ENCODE assay signal across 24 mouse cellular contexts in genomic region chr15:24840271-24840670, GRCm38 (mm10).
"Had no signal": no experiment of that assay in that cellular context is flagged by ENCODE, and none has a peak within 500 bp of the region (broad histone marks: within the 10 kb centered on the region; RNA-seq: fewer than 3 reads in every experiment).

No protein-coding gene starts in this region.

- H3K36me3 ChIP-seq: limb, embryonic 12.5 days; liver, embryonic 12.5 days; liver, embryonic 15.5 days; midbrain, embryonic 10.5 days; midbrain, embryonic 13.5 days; neural tube, embryonic 13.5 days had no signal

- H3K27ac ChIP-seq: left cerebral cortex, adult 2 months; limb, embryonic 12.5 days; liver, embryonic 12.5 days; liver, embryonic 15.5 days; midbrain, embryonic 10.5 days; midbrain, embryonic 13.5 days; neural tube, embryonic 13.5 days had no signal

- H3K4me2 ChIP-seq: limb, embryonic 12.5 days; liver, embryonic 12.5 days; liver, embryonic 15.5 days; midbrain, embryonic 13.5 days; neural tube, embryonic 13.5 days had no signal

- ATAC-seq: intestine, embryonic 16.5 days; liver, embryonic 12.5 days; midbrain, embryonic 13.5 days; midbrain, embryonic 16.5 days had no signal

- H3K9ac ChIP-seq: limb, embryonic 12.5 days; liver, embryonic 12.5 days; liver, embryonic 15.5 days; midbrain, embryonic 13.5 days; neural tube, embryonic 13.5 days had no signal

- DNase-seq: kidney, adult 2 months; kidney, postnatal 10 days; kidney, postnatal 36 days; layer of hippocampus, postnatal 36 days; liver; lung, adult 2 months; lung, postnatal 36 days; retina, postnatal 1 day; right cerebral cortex, postnatal 25 days; spleen, adult 18-20 months; thymus, adult 2 months; thymus, postnatal 14 days; thymus, postnatal 4 days had no signal

- H3K4me3 ChIP-seq: left cerebral cortex, adult 2 months; limb, embryonic 12.5 days; liver, embryonic 12.5 days; liver, embryonic 15.5 days; megakaryocyte, embryonic 14.5 days; midbrain, embryonic 10.5 days; midbrain, embryonic 13.5 days; myocyte; neural tube, embryonic 13.5 days had no signal

- H3K9me3 ChIP-seq: limb, embryonic 12.5 days; liver, embryonic 12.5 days; liver, embryonic 15.5 days; megakaryocyte, embryonic 14.5 days; midbrain, embryonic 10.5 days; midbrain, embryonic 13.5 days; neural tube, embryonic 13.5 days had no signal

- H3K4me1 ChIP-seq: limb, embryonic 12.5 days; liver, embryonic 12.5 days; liver, embryonic 15.5 days; megakaryocyte, embryonic 14.5 days; midbrain, embryonic 10.5 days; midbrain, embryonic 13.5 days; neural tube, embryonic 13.5 days had no signal

- H3K27me3 ChIP-seq: limb, embryonic 12.5 days; liver, embryonic 12.5 days; liver, embryonic 15.5 days; megakaryocyte, embryonic 14.5 days; midbrain, embryonic 13.5 days; neural tube, embryonic 13.5 days had no signal
